Mouse (Mus musculus): ENCODE results near the gene Tcf15. TPM values are rescaled to one million over a fixed set of nuclear protein-coding genes. Genes with fewer than 3 reads are reported as not detected.
A peak's percentile ranks its signal among the peaks of the same experiment; 100 is the strongest.

The Tcf15 gene
- total RNA-seq, 4 experiments from 2014 or later, result 21.1 to 47.5 (median 28.5) TPM

GRCm38 (mm10) chr2:152174861-152175260 lies 31.5 kb downstream of the Tcf15 start:
- no peak for DNase-seq (ENCODE audit: low spot score)

GRCm38 (mm10) chr2:152176659-152177058 lies 33.3 kb downstream of the Tcf15 start:
- DNase-seq (ENCODE audit: low spot score), result no peak

- peak; percentile 84 for DNase-seq (ENCODE audit: low spot score)
These were observed 33.9 kb downstream of the Tcf15 start for GRCm38 (mm10) chr2:152177162-152177805.

DNA sequence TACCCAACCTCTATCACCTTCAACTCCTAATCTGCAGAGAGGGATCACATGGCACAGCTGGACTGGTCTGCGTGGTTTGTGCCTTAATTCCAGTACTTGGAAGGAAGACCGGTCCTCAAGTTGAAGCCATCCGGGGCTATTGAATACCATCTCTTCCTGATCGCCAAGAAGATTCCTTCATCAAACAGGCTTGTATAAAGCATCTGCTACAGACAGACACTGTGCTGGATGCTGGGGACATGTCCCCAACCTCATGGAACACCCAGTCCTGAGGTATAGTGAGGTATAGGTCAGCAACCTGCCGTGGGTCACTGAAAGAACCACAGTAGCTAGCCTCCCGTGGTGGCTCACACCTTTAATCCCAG lies 34.4 kb downstream of the Tcf15 start:
- no peak for DNase-seq (ENCODE audit: low spot score)

DNA sequence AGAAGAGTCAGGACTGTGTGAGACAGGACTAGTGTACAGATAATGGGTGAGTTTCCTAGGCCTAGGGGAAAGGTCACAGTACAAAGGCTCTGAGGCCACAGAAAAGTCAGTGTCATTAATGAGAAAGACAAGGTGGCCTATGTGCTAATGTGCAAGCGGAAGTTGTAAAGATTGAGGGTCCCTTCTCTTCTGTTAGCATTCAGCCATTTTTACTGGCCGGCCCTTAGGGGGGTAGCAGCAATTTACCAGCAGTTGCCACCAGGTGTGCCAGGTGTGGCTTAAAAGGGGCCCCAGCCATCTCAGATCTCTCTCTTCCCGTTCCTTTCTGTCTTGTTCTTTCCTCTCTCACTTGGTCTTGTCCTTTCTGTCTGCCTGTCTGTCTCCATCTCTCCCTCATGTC lies 35.0 kb downstream of the Tcf15 start:
- no peak for DNase-seq (ENCODE audit: low spot score)

DNA sequence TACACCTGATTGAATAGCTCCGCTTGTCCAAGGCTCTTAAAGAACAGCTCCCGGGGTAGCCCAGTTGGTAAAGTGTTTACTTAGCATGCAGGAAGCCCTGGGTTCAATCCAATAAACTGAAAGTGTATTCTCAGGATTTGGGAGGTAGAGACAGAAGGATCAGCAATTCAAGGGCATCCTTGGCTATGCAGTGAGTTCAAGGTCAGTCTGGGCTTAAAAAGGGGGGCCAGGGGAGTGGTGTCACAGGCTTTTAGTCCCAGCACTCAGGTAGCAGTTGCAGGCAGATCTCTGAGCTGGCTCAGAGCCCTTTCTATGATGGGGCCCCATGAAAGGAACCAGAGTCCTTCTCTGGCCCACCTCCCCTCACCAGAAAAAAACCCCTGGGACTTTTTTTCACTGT lies 35.9 kb downstream of the Tcf15 start:
- DNase-seq (ENCODE audit: low spot score), result no peak

DNA sequence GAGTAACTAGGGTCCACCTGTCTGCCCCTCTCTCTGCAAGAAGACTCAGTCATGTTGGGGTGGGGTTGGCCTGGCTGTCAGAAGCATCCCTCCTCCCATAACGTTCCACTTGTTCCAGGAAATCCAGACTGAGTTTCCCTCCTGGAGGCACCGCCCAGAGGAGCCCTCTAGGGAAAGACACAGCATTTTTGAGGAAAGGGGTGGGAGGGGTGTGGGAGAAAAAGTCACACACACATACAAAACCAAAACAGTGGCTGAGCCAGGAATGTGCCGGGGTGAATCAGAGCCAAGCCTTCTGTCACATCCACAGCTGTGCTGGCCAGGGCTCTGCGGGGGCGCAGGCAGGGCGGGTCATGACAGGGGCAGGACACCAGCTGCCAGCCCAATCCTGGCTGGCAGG lies 37.0 kb downstream of the Tcf15 start:
- peak; percentile 92 for DNase-seq (ENCODE audit: low spot score)

- no peak for DNase-seq (ENCODE audit: low spot score)
These were observed 43.8 kb downstream of the Tcf15 start for GRCm38 (mm10) chr2:152187132-152187531.

GRCm38 (mm10) chr2:152189213-152189612 lies 45.9 kb downstream of the Tcf15 start:
- DNase-seq (ENCODE audit: low spot score), result no peak

DNA sequence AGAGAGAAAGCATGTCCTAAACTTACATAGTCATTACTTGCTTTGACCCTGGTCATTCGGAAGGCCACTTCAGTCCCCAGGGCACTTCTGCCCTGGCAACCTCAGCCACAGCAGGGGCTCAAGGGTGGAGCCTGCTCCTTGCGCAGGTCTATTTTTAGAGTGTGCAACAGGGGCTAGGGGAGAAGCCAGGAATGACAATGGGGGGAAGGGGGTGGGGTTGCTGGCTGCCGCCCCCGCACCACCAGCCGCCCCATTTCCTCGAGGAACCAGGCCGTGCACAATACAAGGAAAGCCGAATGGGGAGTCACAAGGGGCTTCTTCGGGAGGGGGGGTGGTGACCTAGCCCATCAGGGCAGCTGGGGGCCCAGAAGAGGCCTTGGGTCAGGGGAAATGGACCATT lies 46.3 kb downstream of the Tcf15 start:
- peak; percentile 73 for DNase-seq (ENCODE audit: low spot score)

DNA sequence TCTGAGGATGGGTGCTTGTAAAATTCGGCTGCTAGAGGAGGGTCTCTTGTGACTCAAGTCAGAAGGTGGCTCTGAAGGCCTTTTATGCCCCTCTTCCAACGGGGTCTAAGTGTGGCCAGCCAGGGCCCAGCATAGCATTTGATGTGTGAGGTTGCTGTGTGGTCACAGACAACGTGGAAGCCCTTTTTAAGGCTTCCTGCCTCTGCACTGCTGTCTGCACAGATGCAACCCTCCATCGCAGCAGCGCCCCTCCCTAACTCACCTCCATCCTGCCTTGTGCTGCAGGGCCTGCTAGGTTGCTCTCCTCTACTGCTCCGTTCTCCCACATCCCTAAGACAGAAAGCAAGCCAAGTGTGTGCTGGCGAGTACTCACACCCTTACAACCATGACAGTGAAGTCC lies 46.8 kb downstream of the Tcf15 start:
- DNase-seq (ENCODE audit: low spot score), result no peak

GRCm38 (mm10) chr2:152192591-152193345 lies 49.4 kb downstream of the Tcf15 start:
- no peak for DNase-seq (ENCODE audit: low spot score)

DNA sequence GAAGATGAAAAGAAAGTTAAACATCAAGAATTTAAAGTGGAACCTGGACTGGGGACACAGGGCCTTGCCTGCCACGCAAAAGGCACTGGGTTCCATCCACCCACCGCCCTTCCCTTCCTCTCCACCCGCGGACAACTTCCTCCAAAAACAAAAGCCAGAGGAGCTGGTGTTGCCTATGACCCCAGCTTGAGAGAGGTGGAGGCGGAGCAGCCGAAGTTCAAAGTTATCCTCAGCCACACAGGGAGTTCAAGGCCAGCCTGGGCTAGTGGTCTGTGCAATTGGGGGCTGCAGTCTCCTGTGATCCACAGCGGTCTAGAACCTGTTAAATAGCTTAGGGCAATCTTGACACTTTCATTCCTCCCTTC lies 50.0 kb downstream of the Tcf15 start:
- DNase-seq (ENCODE audit: low spot score), result no peak

GRCm38 (mm10) chr2:152194586-152194985 lies 51.2 kb downstream of the Tcf15 start:
- no peak for DNase-seq (ENCODE audit: low spot score)

DNA sequence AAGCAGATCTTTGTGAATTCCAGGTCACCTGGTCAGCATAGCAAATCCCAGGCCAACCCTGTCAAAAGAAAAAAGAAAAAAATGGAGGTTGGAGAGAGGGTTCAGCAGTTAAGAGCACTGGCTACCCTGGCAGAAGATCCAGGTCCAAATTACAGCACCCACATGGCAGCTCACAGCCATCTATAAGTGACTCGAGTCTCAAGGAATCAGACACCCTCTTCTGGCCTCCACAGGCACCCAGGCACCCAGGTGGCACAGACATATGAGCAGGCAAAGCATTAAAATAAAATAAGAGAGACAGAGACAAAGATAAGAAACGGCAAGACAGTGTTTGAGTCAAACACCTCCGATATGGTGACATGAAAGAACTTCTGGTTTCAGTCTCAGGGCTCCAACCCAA lies 53.5 kb downstream of the Tcf15 start:
- no peak for DNase-seq (ENCODE audit: low spot score)

DNA sequence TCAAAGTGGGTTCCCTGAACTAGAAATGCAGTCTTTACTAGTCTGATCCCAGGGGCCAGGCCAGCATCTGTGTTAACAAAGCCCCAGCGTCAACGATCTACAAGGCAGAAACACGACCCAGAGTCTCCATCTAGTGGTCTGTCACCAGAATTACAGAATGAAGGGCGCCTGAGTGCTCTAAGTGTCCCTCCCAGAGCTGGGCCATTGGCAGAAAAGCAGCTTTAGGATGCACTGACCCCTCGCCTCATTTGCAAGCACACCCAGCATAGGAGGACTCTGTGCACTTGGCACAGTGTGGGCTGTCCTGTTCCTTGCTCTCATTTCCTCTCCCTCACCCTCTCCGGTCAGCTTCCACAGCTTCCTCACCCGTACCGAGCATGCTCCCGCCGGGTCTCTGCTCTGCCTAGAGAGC lies 53.9 kb downstream of the Tcf15 start:
- DNase-seq (ENCODE audit: low spot score), result peak; percentile 83

Other genes with a start within 250 kb of the Tcf15 start
- under 1 TPM in 3 of 4 experiments, not detected in 1; 0.14 to 0.22 (median 0.16) TPM for gene Angpt4, start 232.4 kb upstream of the Tcf15 start, total RNA-seq (2022)
- 1 to 10 TPM; 2.8 to 5.0 (median 4.3) TPM for gene Fam110a, start 163.3 kb upstream of the Tcf15 start, total RNA-seq (2022)
- gene Slc52a3, start 147.1 kb upstream of the Tcf15 start, total RNA-seq (2022), result 1 to 10 TPM; 1.2 to 4.2 (median 2.3) TPM
- not detected for gene Scrt2, start 62.0 kb upstream of the Tcf15 start, total RNA-seq (2022)
- gene Srxn1, start 38.0 kb upstream of the Tcf15 start, total RNA-seq (2022), result 10 to 100 TPM; 19.5 to 33.1 (median 28.9) TPM
- gene Csnk2a1, start 83.3 kb downstream of the Tcf15 start, total RNA-seq (2022), result 100 to 1,000 TPM in 2 of 4 experiments, 10 to 100 TPM in 2; 92.9 to 115 (median 101) TPM
- gene Tbc1d20, start 150.3 kb downstream of the Tcf15 start, total RNA-seq (2022), result 10 to 100 TPM; 37.1 to 41.9 (median 37.5) TPM
- 10 to 100 TPM; 36.1 to 51.7 (median 47.6) TPM for gene Rbck1, start 189.1 kb downstream of the Tcf15 start, total RNA-seq (2022)
- gene Trib3, start 200.5 kb downstream of the Tcf15 start, total RNA-seq (2022), result 1 to 10 TPM; 3.3 to 4.2 (median 4.1) TPM
- gene Nrsn2, start 233.1 kb downstream of the Tcf15 start, total RNA-seq (2022), result not detected

Data from heart, adult 8-10 months (tissue).